Mouse (Mus musculus) left cerebral cortex, postnatal 4 days (tissue): ENCODE data around the gene Ank2. TPM values are rescaled to one million over a fixed set of nuclear protein-coding genes. Genes with fewer than 3 reads are reported as not detected.
"Not testable (repeated sequence)": the region's sequence is repeated elsewhere in the genome, so short reads cannot be mapped to it uniquely, and the experiment has no call there.

Experiments used
- DNase-seq: peaks from one replicate; pipeline ENCODE4 v3.0.0-alpha.2; 2022
- intact Hi-C: fragments of 180-260 bp; cut with DNase I; formaldehyde crosslinking; loops from one replicate; pipeline ENCODE4 v1.15.1; 2025
- total RNA-seq, 2 experiments: library from RNA; stranded (reverse); gene quantifications; 2 replicates each; pipeline ENCODE4 v1.2.3; 2021

Ank2 gene
- total RNA-seq, 2 experiments from 2014 or later: 971 to 1,020 TPM

DNA sequence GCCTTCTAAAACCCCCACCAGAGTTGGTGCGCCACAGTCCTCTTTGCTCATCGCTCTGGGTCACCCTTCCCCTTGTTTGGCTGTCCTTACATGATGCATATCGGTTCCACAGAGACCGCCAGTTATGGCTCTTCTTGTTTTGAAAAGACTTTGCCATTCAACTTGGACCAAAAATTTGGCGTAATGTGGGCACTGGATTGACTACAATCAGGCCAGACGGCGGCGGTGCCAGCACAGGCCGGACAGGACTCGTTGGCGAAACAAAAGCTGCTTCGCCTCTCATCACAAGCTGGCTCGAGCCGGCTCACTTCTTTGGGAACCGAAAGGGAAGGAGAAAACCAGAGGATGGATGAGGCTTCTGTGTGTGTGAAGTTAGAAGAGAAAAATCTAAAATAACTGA, 135.6 kb downstream of the Ank2 start:
- intact Hi-C loops: no loop called here
- peak; percentile 41 for DNase-seq

DNA sequence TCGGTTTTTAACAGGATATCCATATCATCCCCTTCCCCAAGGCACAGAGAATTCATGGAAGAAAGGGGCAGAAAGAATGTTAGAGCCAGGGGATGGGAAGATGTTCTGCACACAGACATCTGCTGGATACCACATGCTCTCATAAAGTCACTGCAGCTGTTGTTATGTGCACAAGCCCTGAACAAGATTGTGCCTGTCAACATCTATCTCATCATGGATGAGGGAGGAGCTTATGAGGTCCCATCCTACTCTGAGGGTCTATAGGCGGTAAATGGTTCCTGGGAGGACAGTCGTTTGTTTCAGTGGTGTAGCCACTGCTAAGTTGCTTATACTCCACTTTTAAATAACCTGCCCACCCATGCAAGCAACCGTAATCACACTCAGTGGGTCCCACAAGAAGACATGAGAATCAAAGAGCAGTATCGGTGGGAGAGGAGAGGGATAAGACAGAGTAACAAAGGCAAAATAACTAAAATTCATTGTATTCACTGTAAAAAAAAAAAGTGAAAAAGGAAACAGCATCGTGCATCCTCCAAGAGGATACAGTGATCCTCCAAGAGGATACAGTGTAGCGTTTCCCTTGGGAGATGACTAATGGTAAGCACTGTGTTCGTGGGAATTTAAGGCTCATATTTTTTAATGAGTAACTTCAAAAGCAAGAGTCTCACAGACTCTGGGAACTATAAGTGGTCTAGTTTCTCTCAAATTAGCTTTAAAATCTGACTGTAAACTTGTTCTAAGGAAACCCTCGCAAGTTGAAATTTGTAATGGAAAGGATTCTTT, 136.3 kb downstream of the Ank2 start:
- DNase-seq: no peak
- intact Hi-C loops: no loop called here

- intact Hi-C loops: no loop called here
- peak; percentile 4 for DNase-seq
These were observed 137.3 kb downstream of the Ank2 start for GRCm38 (mm10) chr3:127361846-127362245.

- no peak for DNase-seq
- intact Hi-C loops: no loop called here
These were observed 137.8 kb downstream of the Ank2 start for GRCm38 (mm10) chr3:127361384-127361783.

- intact Hi-C loops: no loop called here
- no peak for DNase-seq
These were observed 143.9 kb downstream of the Ank2 start for GRCm38 (mm10) chr3:127355252-127355651.

DNA sequence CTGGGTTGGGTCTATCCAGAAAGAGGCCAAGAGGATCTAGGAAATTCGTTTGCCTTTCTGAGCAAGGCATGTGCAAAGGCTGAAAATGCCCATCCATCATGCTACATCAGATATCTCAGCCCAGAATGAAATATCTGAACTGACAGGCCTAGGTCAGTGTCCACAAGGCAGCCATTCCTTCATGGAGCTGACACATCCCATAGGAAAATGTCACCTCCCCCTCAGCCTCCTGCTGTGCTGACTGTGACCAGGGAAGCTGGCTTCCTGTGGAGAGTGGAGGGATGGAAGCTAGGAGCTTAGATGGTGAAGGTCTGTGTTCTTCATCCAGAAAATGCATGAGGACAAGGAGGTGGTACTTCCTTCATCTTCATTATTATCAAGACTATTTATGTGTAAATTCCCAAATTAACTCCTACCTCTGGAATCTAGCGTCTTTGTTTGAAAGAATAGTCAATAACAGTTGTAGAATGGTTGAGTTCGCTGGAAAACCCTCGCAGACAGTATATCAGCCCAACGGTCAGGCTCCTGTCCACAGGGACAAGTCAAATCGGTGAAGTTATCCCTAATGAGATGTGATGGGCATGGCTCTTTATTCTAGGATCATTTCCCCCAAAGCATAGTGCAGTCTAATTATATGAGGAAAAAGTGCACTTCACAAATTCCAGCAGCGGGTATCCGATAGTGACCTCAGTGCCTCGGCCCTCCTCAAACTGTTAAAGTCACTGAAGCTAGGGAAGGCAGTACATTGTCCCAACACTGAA, 148.4 kb downstream of the Ank2 start:
- DNase-seq: no peak
- intact Hi-C loops: no loop called here

GRCm38 (mm10) chr3:127348926-127349325, 150.2 kb downstream of the Ank2 start:
- DNase-seq: no peak
- intact Hi-C loops: no loop called here

- intact Hi-C loops: no loop called here
- no peak for DNase-seq
These were observed 153.2 kb downstream of the Ank2 start for GRCm38 (mm10) chr3:127345860-127346459.

GRCm38 (mm10) chr3:127341300-127341699, 157.8 kb downstream of the Ank2 start:
- no peak for DNase-seq
- intact Hi-C loops: no loop called here

DNA sequence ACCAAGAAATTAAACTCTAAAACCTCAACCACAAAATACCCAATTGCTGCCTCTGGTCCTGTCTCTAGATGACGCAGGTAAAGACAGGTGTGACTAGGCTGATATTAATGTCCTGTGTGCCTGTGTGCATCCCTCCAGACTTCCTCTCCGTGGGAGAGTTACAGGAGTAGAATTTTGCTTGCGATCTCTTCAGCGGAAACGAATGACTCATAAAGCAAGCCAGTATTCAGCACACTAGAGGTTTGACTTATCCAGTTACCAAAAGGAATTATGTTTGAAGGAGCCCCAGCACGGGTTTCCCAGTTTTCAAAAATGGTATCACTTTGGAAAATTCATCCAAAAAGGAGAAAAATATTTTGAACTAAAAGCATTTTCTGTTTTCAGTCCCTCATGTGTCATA, 164.3 kb downstream of the Ank2 start:
- intact Hi-C loops: no loop called here
- DNase-seq: no peak

GRCm38 (mm10) chr3:127331562-127331961, 167.6 kb downstream of the Ank2 start:
- no peak for DNase-seq
- intact Hi-C loops: no loop called here

DNA sequence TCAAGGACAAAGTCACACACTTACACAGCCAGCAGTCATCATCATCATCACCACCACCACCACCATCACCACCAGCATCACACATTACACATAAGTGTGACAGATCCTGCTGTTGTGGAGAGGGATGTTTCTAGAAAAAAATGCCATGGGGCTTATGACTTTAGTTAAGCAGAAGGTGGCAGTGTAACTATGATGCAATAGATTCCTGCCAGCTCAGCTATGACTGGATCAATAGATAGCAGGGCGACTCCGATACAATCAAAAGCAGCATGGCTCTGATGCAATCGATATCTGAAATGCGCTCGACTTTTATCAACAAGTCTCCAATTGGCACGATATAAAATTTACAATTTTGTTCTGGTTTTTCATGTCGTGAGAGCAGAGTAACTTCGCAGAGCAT, 172.8 kb downstream of the Ank2 start:
- intact Hi-C loops: loop anchor here (10.0 kb wide), 2 partner anchors 98 to 628 kb away; no protein-coding TSS in a partner anchor
- no peak for DNase-seq

- peak; percentile 19 for DNase-seq
- intact Hi-C loops: loop anchor here (5.0 to 10.0 kb wide), 3 partner anchors 102 to 632 kb away; partner anchors contain the start of genes Larp7 and Zgrf1
These were observed 176.3 kb downstream of the Ank2 start for GRCm38 (mm10) chr3:127322870-127323269.

- intact Hi-C loops: loop anchor here (5.0 to 10.0 kb wide), 3 partner anchors 103 to 633 kb away; partner anchors contain the start of genes Larp7 and Zgrf1
- no peak for DNase-seq
These were observed 177.5 kb downstream of the Ank2 start for GRCm38 (mm10) chr3:127321645-127322044.

GRCm38 (mm10) chr3:127321031-127321430, 178.1 kb downstream of the Ank2 start:
- not testable (repeated sequence) for DNase-seq
- intact Hi-C loops: loop anchor here (5.0 to 10.0 kb wide), 3 partner anchors 104 to 634 kb away; partner anchors contain the start of genes Larp7 and Zgrf1

DNA sequence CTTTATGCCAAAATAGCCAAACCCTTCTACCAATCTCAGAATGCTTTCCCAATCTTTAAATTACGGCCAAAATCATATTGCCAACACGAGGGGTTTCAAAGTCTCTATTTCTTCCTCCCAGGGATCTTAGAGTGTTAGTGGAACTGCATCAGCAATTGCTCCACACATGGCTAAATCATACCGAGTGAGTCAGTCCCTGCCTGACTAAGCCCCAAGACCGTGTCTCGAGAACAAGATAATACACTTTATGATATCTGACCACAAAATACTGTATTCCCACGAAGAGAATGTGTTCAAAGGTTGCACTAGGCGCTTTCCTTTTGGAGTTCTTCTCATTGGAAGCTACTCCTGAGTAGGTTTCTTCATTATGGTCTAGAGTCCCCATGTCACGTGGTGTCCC, 178.8 kb downstream of the Ank2 start:
- intact Hi-C loops: loop anchor here (5.0 to 10.0 kb wide), 3 partner anchors 104 to 634 kb away; partner anchors contain the start of genes Larp7 and Zgrf1
- no peak for DNase-seq

DNA sequence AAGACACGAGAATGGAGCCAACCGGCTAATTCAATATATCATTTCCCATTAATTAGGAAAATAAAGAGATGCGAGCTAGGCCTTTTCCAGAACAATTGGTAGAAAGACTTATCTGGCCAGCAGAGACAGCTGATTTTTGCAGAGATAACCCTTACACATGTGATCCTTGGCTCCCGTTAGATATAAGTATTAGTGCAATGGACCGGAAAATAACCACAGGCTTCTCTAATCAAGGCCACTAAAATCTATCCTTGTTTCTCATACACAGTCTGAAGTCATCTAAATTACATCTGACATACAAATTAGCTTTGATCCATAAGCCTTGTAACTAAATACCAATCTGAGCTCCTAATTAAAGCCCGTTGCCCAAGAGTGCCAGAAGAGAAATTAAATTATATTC, 181.5 kb downstream of the Ank2 start:
- no peak for DNase-seq
- intact Hi-C loops: loop anchor here (10.0 kb wide), 1 partner anchor 133 kb away; no protein-coding TSS in a partner anchor

DNA sequence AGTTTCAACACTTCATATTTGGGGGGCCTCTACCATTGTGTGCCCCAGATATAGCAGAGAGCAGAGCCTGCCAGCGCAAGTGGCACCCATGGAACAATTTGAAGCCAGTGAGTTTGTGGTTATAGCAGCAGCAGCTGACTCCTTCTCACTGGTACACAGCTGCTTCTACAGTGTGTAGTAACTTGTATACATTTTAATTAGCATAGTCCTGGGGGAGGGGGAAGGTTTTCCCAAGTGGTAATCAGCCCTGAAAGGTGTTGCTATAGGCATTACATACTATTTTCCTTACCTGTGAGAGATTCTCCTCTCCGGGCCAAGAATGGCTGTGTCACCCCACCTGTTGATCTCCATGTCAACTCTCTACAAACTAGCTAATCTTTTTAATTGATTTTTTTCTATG, 182.4 kb downstream of the Ank2 start:
- no peak for DNase-seq
- intact Hi-C loops: loop anchor here (10.0 kb wide), 1 partner anchor 132 kb away; no protein-coding TSS in a partner anchor

DNA sequence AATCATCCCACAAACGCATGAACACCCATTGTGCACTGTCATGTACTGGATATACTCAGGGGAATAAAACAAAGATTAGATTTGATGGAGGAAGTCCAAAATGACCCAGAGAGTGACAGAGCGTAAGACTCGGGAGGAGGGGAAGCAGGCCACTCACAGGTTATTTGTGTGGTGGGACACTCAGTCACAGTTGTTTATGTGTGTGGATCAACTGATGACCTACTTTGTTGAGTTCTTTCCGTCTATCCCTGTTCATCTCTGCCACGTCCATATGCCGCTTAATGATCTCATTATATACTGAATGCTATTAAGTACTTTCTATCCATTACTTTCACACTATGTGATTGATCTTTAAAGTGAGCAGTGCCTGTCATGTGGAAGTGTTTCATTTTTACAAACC, 187.6 kb downstream of the Ank2 start:
- intact Hi-C loops: loop anchor here (10.0 kb wide), 1 partner anchor 127 kb away; no protein-coding TSS in a partner anchor
- no peak for DNase-seq

DNA sequence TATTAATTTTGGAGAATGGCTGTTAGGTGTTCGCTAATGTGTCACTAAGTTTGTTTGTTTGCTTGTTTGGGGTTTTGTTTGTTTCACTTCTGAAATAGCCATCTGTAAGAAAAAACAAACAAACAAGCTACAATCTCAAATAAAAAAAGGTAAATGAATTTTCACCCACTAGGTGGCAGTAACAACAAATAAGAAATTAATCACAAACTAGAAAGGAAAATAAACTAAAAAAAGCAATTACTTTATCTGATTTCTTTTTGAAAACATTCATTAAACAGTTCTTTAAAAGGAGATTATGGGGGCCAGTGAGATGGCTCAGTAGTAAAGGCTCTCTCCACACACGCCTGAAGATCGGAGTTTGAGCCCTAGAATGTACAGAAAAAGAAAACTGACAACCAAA, 189.1 kb downstream of the Ank2 start:
- no peak for DNase-seq
- intact Hi-C loops: loop anchor here (10.0 kb wide), 1 partner anchor 125 kb away; no protein-coding TSS in a partner anchor
